In genomic region chr10:53795567-53796257, GRCm38 (mm10) we compare ENCODE assay signal across 9 mouse cellular contexts. TPM values are rescaled to one million over a fixed set of nuclear protein-coding genes. Genes with fewer than 3 reads are reported as not detected.
A peak's percentile ranks its signal among the peaks of the same experiment; 100 is the strongest.
DNase-seq lines count a peak whose midpoint lies in the region; TF ChIP-seq lines count a peak whose summit lies in the region.
"Had no signal": no experiment of that assay in that cellular context is flagged by ENCODE, and none has a peak within 500 bp of the region (broad histone marks: within the 10 kb centered on the region; RNA-seq: fewer than 3 reads in every experiment).

No protein-coding gene starts in this region.

- no peaks in the 10 kb centered on the region for H3K4me1 ChIP-seq in kidney, adult 2 months (ENCODE audit: control insufficient read depth, insufficient read depth, low read length)

- no peaks in the 10 kb centered on the region for H3K36me3 ChIP-seq in kidney, adult 2 months (ENCODE audit: control insufficient read depth, insufficient read depth, low read length)

- no peak overlapping the region for H3K4me3 ChIP-seq in kidney, adult 2 months (ENCODE audit: insufficient read depth, low read depth, low read length)

- 5% methylated on average over 2 of the region's 2 CpGs for WGBS in kidney, adult 2 months

- DNase-seq in kidney, adult 2 months = peak; percentile 54
- DNase-seq in kidney, adult 18-20 months = no peak
- DNase-seq in R1 (ENCODE audit: low read depth, low spot score) = peak; percentile 14
- peak; percentile 57 for DNase-seq in embryo, embryonic 10.5 days (ENCODE audit: low spot score)
- peak; percentile 23 to 67 for DNase-seq in layer of hippocampus, postnatal 14 days (ENCODE audit: low spot score in 2 of 2)
- DNase-seq in right cerebral cortex, postnatal 14 days = peak; percentile 35
- no peak for DNase-seq in spleen, postnatal 36 days (ENCODE audit: low spot score in 2 of 2)
- DNase-seq in adrenal gland, adult 8-10 months = no peak

- no peak for TF ChIP-seq CTCF in kidney, adult 2 months (conservative IDR thresholded peaks at IDR 0.05; ENCODE audit: insufficient read depth, insufficient read length, low read depth, low read length)

- no peak overlapping the region for H3K27ac ChIP-seq in kidney, adult 2 months (ENCODE audit: insufficient read depth, low read depth, low read length)

- TF ChIP-seq POLR2A in kidney, adult 2 months (IDR thresholded peaks at IDR 0.05; ENCODE audit: low read depth, low read length) = no peak

- no peaks in the 10 kb centered on the region for H3K27me3 ChIP-seq in kidney, adult 2 months (replicated peaks; ENCODE audit: control insufficient read depth, insufficient read depth, low read length)

RNA-seq across cellular contexts. Expression of gene Fam184a, which starts 44.8 kb away (rescaled TPM):
- 3.7 and 3.9 TPM in 2 replicates for polyA plus RNA-seq in kidney, adult 2 months (2012; rRNA removed)
- 10 to 100 TPM; 20.7 to 22.4 TPM for total RNA-seq in layer of hippocampus, postnatal 14 days (2021)
- 1 to 10 TPM; 2.4 to 3.5 (median 3.2) TPM for total RNA-seq in adrenal gland, adult 8-10 months (2022)
- total RNA-seq: neutrophil, adult 5-6 weeks had no signal

Comparison
In these comparisons a context has a peak if more than half of its experiments do, and no peak if none do; other contexts are left out.
1. DNase-seq: peak in kidney, adult 2 months (single experiment), R1 (single experiment), embryo, embryonic 10.5 days (single experiment), layer of hippocampus, postnatal 14 days (2 of 2) and right cerebral cortex, postnatal 14 days (single experiment); none in kidney, adult 18-20 months (single experiment), spleen, postnatal 36 days (0 of 2) and adrenal gland, adult 8-10 months (single experiment).
2. RNA of gene Fam184a, which starts 44.8 kb away (total RNA-seq): 20.7 to 22.4 TPM in layer of hippocampus, postnatal 14 days; 2.4 to 3.5 TPM in adrenal gland, adult 8-10 months; every median in the first group is over 4 times any median in the second.